In the genomic region with DNA sequence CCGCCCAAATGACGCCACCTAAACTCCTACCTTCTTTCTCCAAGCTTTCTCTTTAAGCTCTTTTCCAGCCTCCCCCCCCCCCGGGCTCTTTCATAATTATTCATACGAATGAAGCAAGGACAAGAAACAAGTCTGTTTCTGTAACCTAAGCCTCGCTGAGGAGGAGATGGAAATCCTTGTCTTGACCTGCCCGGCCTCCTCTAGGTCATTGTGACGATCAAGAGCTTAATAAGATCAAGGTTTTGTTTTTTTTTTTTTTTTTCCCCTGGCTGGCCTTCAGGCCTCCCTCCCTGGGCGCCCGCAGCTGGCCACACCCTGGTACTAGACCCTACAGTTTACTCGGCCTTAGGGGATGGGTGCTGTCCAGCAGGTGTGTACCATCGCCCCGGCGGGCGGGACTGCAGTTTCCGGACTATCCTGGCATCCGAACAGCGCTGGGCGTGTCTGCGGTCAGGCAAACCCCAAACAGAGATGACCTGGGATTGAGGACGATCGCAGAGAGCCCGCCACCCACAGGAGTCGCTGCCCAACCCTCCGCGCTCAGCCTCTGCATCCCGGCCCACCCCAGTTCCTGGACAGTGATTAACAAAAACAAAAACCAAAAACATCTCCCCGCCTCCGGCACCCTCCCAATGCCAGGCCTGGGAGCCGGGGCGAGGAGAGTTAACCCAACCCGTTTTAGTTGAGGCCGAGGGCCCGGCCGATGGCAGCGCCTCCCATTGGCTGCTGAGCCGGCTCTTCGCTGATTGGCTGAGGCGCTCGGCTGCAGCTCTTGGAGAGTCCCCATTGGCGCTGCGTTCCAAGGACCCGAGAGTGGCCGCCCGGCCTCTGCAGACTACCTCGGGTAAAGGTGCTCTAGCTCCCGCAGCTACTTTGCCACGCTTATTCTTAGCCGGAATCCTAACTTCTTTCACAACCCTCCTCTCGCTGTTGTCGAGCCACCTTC, we compare ENCODE assay signal across 8 mouse cellular contexts. TPM values are rescaled to one million over a fixed set of nuclear protein-coding genes. Genes with fewer than 3 reads are reported as not detected.
DNase-seq lines count a peak whose midpoint lies in the region; ATAC-seq and TF ChIP-seq lines count a peak whose summit lies in the region.

Slc25a35 (plus strand) TSS at position 795 of the 946 bp plus-strand sequence.

- WGBS in bone marrow, adult 2 months = 1% methylated on average over 50 of the region's 50 CpGs
- under 1% methylated on average over 50 of the region's 50 CpGs for WGBS in embryonic facial prominence, embryonic 15.5 days
- under 1% methylated on average over 50 of the region's 50 CpGs for WGBS in limb, embryonic 14.5 days
- under 1% methylated on average over 50 of the region's 50 CpGs for WGBS in midbrain, postnatal 0 days

- H3K27ac ChIP-seq in bone marrow, adult 2 months (ENCODE audit: control insufficient read depth, insufficient read depth, low read depth, low read length, poor library complexity) = peak within 1 kb of the TSS; percentile 83
- H3K27ac ChIP-seq in embryonic facial prominence, embryonic 15.5 days (replicated peaks) = peak within 1 kb of the TSS; percentile 18; the same call in 1 of the 2 replicates
- no peak within 1 kb of the TSS for H3K27ac ChIP-seq in limb, embryonic 14.5 days (replicated peaks; ENCODE audit: low read depth, low read length)
- H3K27ac ChIP-seq in midbrain, postnatal 0 days (ENCODE audit: low read depth, low read length) = 0 out of 2 replicates have a peak within 1 kb of the TSS, but pooled peaks have one; percentile 43

- no peaks in the 10 kb centered on the region for H3K9me3 ChIP-seq in embryonic facial prominence, embryonic 15.5 days (replicated peaks)
- no peaks in the 10 kb centered on the region for H3K9me3 ChIP-seq in limb, embryonic 14.5 days (ENCODE audit: control insufficient read depth, low read length)
- H3K9me3 ChIP-seq in midbrain, postnatal 0 days (ENCODE audit: low read length) = no peaks in the 10 kb centered on the region

- DNase-seq in 416B (ENCODE audit: low read depth) = peak; percentile 91
- DNase-seq in heart, adult 8-10 months (ENCODE audit: low spot score) = peak; percentile 90
- DNase-seq in kidney, adult 9 months = peak; percentile 94
- peak; percentile 89 for DNase-seq in limb, embryonic 14.5 days (ENCODE audit: low spot score)
- DNase-seq in midbrain, postnatal 0 days (ENCODE audit: low spot score) = peak; percentile 94
- DNase-seq in spleen, postnatal 14 days (ENCODE audit: low spot score in 2 of 2) = peak; percentile 80 to 87

- H3K9ac ChIP-seq in embryonic facial prominence, embryonic 15.5 days = peak within 1 kb of the TSS; percentile 42
- H3K9ac ChIP-seq in limb, embryonic 14.5 days (ENCODE audit: low read depth, low read length, severe bottlenecking) = peak within 1 kb of the TSS; percentile 60
- H3K9ac ChIP-seq in midbrain, postnatal 0 days (replicated peaks; ENCODE audit: low read length, poor library complexity, severe bottlenecking) = peak within 1 kb of the TSS; percentile 71

- peak within 1 kb of the TSS; percentile 86 for H3K4me3 ChIP-seq in bone marrow, adult 2 months (replicated peaks; ENCODE audit: control insufficient read depth, low read depth, low read length)
- peak within 1 kb of the TSS; percentile 53 for H3K4me3 ChIP-seq in embryonic facial prominence, embryonic 15.5 days (replicated peaks)
- peak within 1 kb of the TSS; percentile 60 for H3K4me3 ChIP-seq in limb, embryonic 14.5 days (replicated peaks; ENCODE audit: low read length)
- H3K4me3 ChIP-seq in midbrain, postnatal 0 days (ENCODE audit: low read depth, low read length) = peak within 1 kb of the TSS; percentile 64

- TF ChIP-seq POLR2A in bone marrow, adult 2 months (IDR thresholded peaks at IDR 0.05; ENCODE audit: borderline replicate concordance, control insufficient read depth, low read depth, low read length) = peak; percentile 27; the same call in 1 of the 2 replicates
- no peak for TF ChIP-seq POLR2A in limb, embryonic 14.5 days (IDR thresholded peaks at IDR 0.05; ENCODE audit: borderline replicate concordance, extremely low read depth, insufficient read depth, insufficient read length)

- H3K4me2 ChIP-seq in embryonic facial prominence, embryonic 15.5 days (replicated peaks) = peak within 1 kb of the TSS; percentile 91
- H3K4me2 ChIP-seq in limb, embryonic 14.5 days (replicated peaks; ENCODE audit: low read depth, low read length, severe bottlenecking) = peak within 1 kb of the TSS; percentile 95
- H3K4me2 ChIP-seq in midbrain, postnatal 0 days (ENCODE audit: low read depth, low read length, poor library complexity, severe bottlenecking) = peak within 1 kb of the TSS; percentile 94

- H3K27me3 ChIP-seq in embryonic facial prominence, embryonic 15.5 days = no peaks in the 10 kb centered on the region
- no peaks in the 10 kb centered on the region for H3K27me3 ChIP-seq in limb, embryonic 14.5 days (ENCODE audit: control insufficient read depth, insufficient read depth, low read length)
- H3K27me3 ChIP-seq in midbrain, postnatal 0 days (ENCODE audit: insufficient read depth, low read length) = no peaks in the 10 kb centered on the region

- H3K36me3 ChIP-seq in embryonic facial prominence, embryonic 15.5 days = no peaks in the 10 kb centered on the region
- H3K36me3 ChIP-seq in limb, embryonic 14.5 days (ENCODE audit: control insufficient read depth, insufficient read depth, low read length) = no peaks in the 10 kb centered on the region
- H3K36me3 ChIP-seq in midbrain, postnatal 0 days (ENCODE audit: insufficient read depth, low read length) = no peaks in the 10 kb centered on the region

- no peaks in the 10 kb centered on the region; the same call in 1 of the 2 replicates for H3K4me1 ChIP-seq in bone marrow, adult 2 months (ENCODE audit: control insufficient read depth, insufficient read depth, low read length)
- H3K4me1 ChIP-seq in embryonic facial prominence, embryonic 15.5 days = peaks cover 16% of the 10 kb centered on the region
- peaks cover 5% of the 10 kb centered on the region for H3K4me1 ChIP-seq in limb, embryonic 14.5 days (ENCODE audit: control insufficient read depth, insufficient read depth, low read length)
- 0 out of 2 replicates have a peak, but pooled peaks cover 9% of the 10 kb centered on the region for H3K4me1 ChIP-seq in midbrain, postnatal 0 days (ENCODE audit: insufficient read depth, low read length)

- peak; percentile 94 for ATAC-seq in embryonic facial prominence, embryonic 15.5 days (ENCODE audit: insufficient number of reproducible peaks, low FRiP score, low TSS enrichment, low read depth)
- ATAC-seq in limb, embryonic 14.5 days (ENCODE audit: low FRiP score, low read depth) = peak; percentile 97
- ATAC-seq in midbrain, postnatal 0 days (ENCODE audit: low FRiP score) = peak; percentile 93

- TF ChIP-seq CTCF in bone marrow, adult 2 months (IDR thresholded peaks at IDR 0.05; ENCODE audit: control insufficient read depth, insufficient read depth, low read length) = peak; percentile 10; the same call in 1 of the 2 replicates
- TF ChIP-seq CTCF in midbrain, postnatal 0 days (IDR thresholded peaks at IDR 0.05) = peak; percentile 30

RNA-seq across cellular contexts. Expression of gene Slc25a35, which starts in this region (rescaled TPM):
- polyA plus RNA-seq in bone marrow, adult 2 months (2011; ENCODE audit: insufficient read depth, insufficient read length, low replicate concordance, missing spikeins) = 1.6 and 2.9 TPM in 2 replicates
- 6.0 and 10.0 TPM in 2 replicates for polyA plus RNA-seq in embryonic facial prominence, embryonic 15.5 days (2015; fragmentation: Nextera tagmentation; extraction: Ambion mirVana)
- 1 to 10 TPM; 3.4 to 8.3 (median 6.3) TPM for total RNA-seq in heart, adult 8-10 months (2022)
- 4.7 and 6.9 TPM in 2 replicates for polyA plus RNA-seq in limb, embryonic 14.5 days (2012; rRNA removed)
- polyA plus RNA-seq in limb, embryonic 14.5 days (2014; fragmentation: Nextera tagmentation; extraction: Ambion mirVana) = 2.8 TPM in 2 replicates
- 0.93 and 1.4 TPM in 2 replicates for total RNA-seq in midbrain, postnatal 0 days (2014; rRNA removed)
- polyA plus RNA-seq in midbrain, postnatal 0 days (2015; fragmentation: Nextera tagmentation; extraction: Ambion mirVana) = 1.5 and 2.0 TPM in 2 replicates
